Mouse (Mus musculus) lung, adult 2 months (tissue): ENCODE results near the gene Plekhg1.

ENCODE experiments used
- CTCF ChIP-seq: fragments of 200-500 bp; IDR thresholded peaks from 2 replicates; pipeline ENCODE4 v1.5.1; 2011; ENCODE audit warnings: mild to moderate bottlenecking, low read length, control low read depth; ENCODE audit not compliant: insufficient read depth
- POLR2A ChIP-seq: fragments of 200-500 bp; IDR thresholded peaks from 2 replicates; pipeline ENCODE4 v1.6.1; 2011; ENCODE audit warnings: low read depth, mild to moderate bottlenecking, control low read depth, low read length, borderline replicate concordance; ENCODE audit errors: extremely low read depth

- TF ChIP-seq CTCF (no peak), POLR2A (no peak)
Measured at GRCm38 (mm10) chr10:3847021-3847420, 106.9 kb downstream of the Plekhg1 start.
